8 mouse cellular contexts compared by ENCODE assay signal in genomic region chr10:128194024-128194550, GRCm38 (mm10). TPM values are rescaled to one million over a fixed set of nuclear protein-coding genes. Genes with fewer than 3 reads are reported as not detected.
A peak's percentile ranks its signal among the peaks of the same experiment; 100 is the strongest.
DNase-seq lines count a peak whose midpoint lies in the region; ATAC-seq and TF ChIP-seq lines count a peak whose summit lies in the region.

Gene Gls2 (plus strand): TSS chr10:128194457.

- no peak for TF ChIP-seq EP300 in liver, postnatal 0 days (IDR thresholded peaks at IDR 0.05; ENCODE audit: low read depth)

- intact Hi-C loops in heart, postnatal 10 days (cut with DNase I): no loop called here

- H3K4me1 ChIP-seq in E14TG2a.4 (replicated peaks; ENCODE audit: low read depth, low read length): peaks cover 28% of the 10 kb centered on the region
- H3K4me1 ChIP-seq in forebrain, embryonic 13.5 days: peaks cover 10% of the 10 kb centered on the region
- peaks cover 6% of the 10 kb centered on the region for H3K4me1 ChIP-seq in liver, postnatal 0 days (ENCODE audit: insufficient read depth)
- H3K4me1 ChIP-seq in neural tube, embryonic 14.5 days (ENCODE audit: control insufficient read depth, insufficient read depth, low read length): 0 out of 2 replicates have a peak, but pooled peaks cover 4% of the 10 kb centered on the region

- H3K4me3 ChIP-seq in E14TG2a.4 (replicated peaks; ENCODE audit: low read length): peak within 1 kb of the TSS; percentile 97
- peak within 1 kb of the TSS; percentile 74 for H3K4me3 ChIP-seq in forebrain, embryonic 13.5 days
- peak within 1 kb of the TSS; percentile 62 for H3K4me3 ChIP-seq in liver, postnatal 0 days (ENCODE audit: low read depth, low read length)
- H3K4me3 ChIP-seq in neural tube, embryonic 14.5 days (ENCODE audit: low read depth, low read length): peak within 1 kb of the TSS; percentile 67

- peak; percentile 98 for ATAC-seq in forebrain, embryonic 13.5 days
- ATAC-seq in liver, postnatal 0 days: peak; percentile 92
- peak; percentile 96 for ATAC-seq in neural tube, embryonic 14.5 days (ENCODE audit: low read depth)

- peak; percentile 96 for DNase-seq in c-Kit-positive CD71-positive TER-119-positive erythroid progenitor cells, embryonic 14.5 days (ENCODE audit: low spot score)
- DNase-seq in heart, postnatal 10 days: peak; percentile 98
- peak; percentile 78 for DNase-seq in large intestine, adult 2 months (ENCODE audit: low read depth, low spot score)
- peak; percentile 98 for DNase-seq in liver, postnatal 0 days
- peak; percentile 98 for DNase-seq in testis, postnatal 10 days (ENCODE audit: low spot score)

- H3K36me3 ChIP-seq in E14TG2a.4 (ENCODE audit: insufficient read depth, low read length): peaks cover 2% of the 10 kb centered on the region
- H3K36me3 ChIP-seq in forebrain, embryonic 13.5 days (ENCODE audit: poor library complexity, severe bottlenecking): no peaks in the 10 kb centered on the region
- no peaks in the 10 kb centered on the region for H3K36me3 ChIP-seq in liver, postnatal 0 days (replicated peaks; ENCODE audit: insufficient read depth, low read length)
- no peaks in the 10 kb centered on the region for H3K36me3 ChIP-seq in neural tube, embryonic 14.5 days (ENCODE audit: control insufficient read depth, insufficient read depth, low read length)

- H3K9ac ChIP-seq in forebrain, embryonic 13.5 days: peak within 1 kb of the TSS; percentile 77
- peak within 1 kb of the TSS; percentile 75 for H3K9ac ChIP-seq in liver, postnatal 0 days (replicated peaks)
- H3K9ac ChIP-seq in neural tube, embryonic 14.5 days (replicated peaks; ENCODE audit: low read depth, low read length): peak within 1 kb of the TSS; percentile 76

- TF ChIP-seq CTCF in E14TG2a.4 (conservative IDR thresholded peaks at IDR 0.05; ENCODE audit: low read length): no peak
- no peak for TF ChIP-seq CTCF in liver, postnatal 0 days (IDR thresholded peaks at IDR 0.05; ENCODE audit: low read depth)

- peaks cover 10% of the 10 kb centered on the region for H3K27me3 ChIP-seq in E14TG2a.4 (ENCODE audit: insufficient read depth, low read length)
- peaks cover 25% of the 10 kb centered on the region for H3K27me3 ChIP-seq in forebrain, embryonic 13.5 days
- H3K27me3 ChIP-seq in liver, postnatal 0 days (ENCODE audit: insufficient read depth, low read length): peaks cover 22% of the 10 kb centered on the region
- peaks cover 12% of the 10 kb centered on the region for H3K27me3 ChIP-seq in neural tube, embryonic 14.5 days (ENCODE audit: control insufficient read depth, insufficient read depth, low read length)

- WGBS in forebrain, embryonic 13.5 days: under 1% methylated on average over 46 of the region's 46 CpGs
- under 1% methylated on average over 46 of the region's 46 CpGs for WGBS in large intestine, adult 2 months
- under 1% methylated on average over 45 of the region's 46 CpGs for WGBS in liver, postnatal 0 days (ENCODE audit: insufficient replicate concordance)
- under 1% methylated on average over 42 of the region's 46 CpGs for WGBS in neural tube, embryonic 14.5 days

- peak within 1 kb of the TSS; percentile 100 for H3K4me2 ChIP-seq in forebrain, embryonic 13.5 days
- H3K4me2 ChIP-seq in liver, postnatal 0 days (ENCODE audit: low read depth, low read length): peak within 1 kb of the TSS; percentile 95
- H3K4me2 ChIP-seq in neural tube, embryonic 14.5 days (ENCODE audit: low read depth, low read length): peak within 1 kb of the TSS; percentile 96

- no peak within 1 kb of the TSS for H3K27ac ChIP-seq in forebrain, embryonic 13.5 days
- peak within 1 kb of the TSS; percentile 87 for H3K27ac ChIP-seq in liver, postnatal 0 days (ENCODE audit: low read depth)
- H3K27ac ChIP-seq in neural tube, embryonic 14.5 days (ENCODE audit: low read depth, low read length): peak within 1 kb of the TSS; percentile 28; the same call in 1 of the 2 replicates

- no peaks in the 10 kb centered on the region for H3K9me3 ChIP-seq in E14TG2a.4 (ENCODE audit: low read length)
- H3K9me3 ChIP-seq in forebrain, embryonic 13.5 days (replicated peaks): no peaks in the 10 kb centered on the region
- no peaks in the 10 kb centered on the region for H3K9me3 ChIP-seq in liver, postnatal 0 days (ENCODE audit: low read length)
- no peaks in the 10 kb centered on the region for H3K9me3 ChIP-seq in neural tube, embryonic 14.5 days (ENCODE audit: control insufficient read depth, low read length)

RNA-seq across cellular contexts. Expression of gene Gls2, which starts in this region (rescaled TPM):
- polyA plus RNA-seq in forebrain, embryonic 13.5 days (2015; fragmentation: Nextera tagmentation; extraction: Ambion mirVana): 0.48 and 1.3 TPM in 2 replicates
- under 1 TPM; 0.64 to 0.67 TPM for total RNA-seq in heart, postnatal 10 days (2021)
- polyA plus RNA-seq in large intestine, adult 2 months (2012; rRNA removed): 2.0 and 3.3 TPM in 2 replicates
- polyA plus RNA-seq in liver, postnatal 0 days (2015; fragmentation: Nextera tagmentation; extraction: Ambion mirVana): 48.8 and 67.3 TPM in 2 replicates
- polyA plus RNA-seq in neural tube, embryonic 14.5 days (2014; fragmentation: Nextera tagmentation; extraction: Ambion mirVana): 2.0 and 2.8 TPM in 2 replicates

Comparison
In these comparisons a context has a peak if more than half of its experiments do, and no peak if none do; other contexts are left out.
1. RNA of gene Gls2 (polyA plus RNA-seq): 48.8 to 67.3 TPM in liver, postnatal 0 days; 2.0 to 2.8 TPM in neural tube, embryonic 14.5 days, 2.0 to 3.3 TPM in large intestine, adult 2 months and 0.48 to 1.3 TPM in forebrain, embryonic 13.5 days; every median in the first group is over 10 times any median in the second.
2. Peak in DNase-seq in heart, postnatal 10 days; RNA of the gene not detected or under 1 TPM.
3. Peak in every context shown above with its lines, with median percentiles within 50 percentile points of each other: H3K4me3 ChIP-seq, DNase-seq, ATAC-seq, H3K4me2 ChIP-seq and H3K9ac ChIP-seq.